Mouse (Mus musculus) erythroblast, embryonic 14.5 days (primary cell): ENCODE data around the gene Abhd6.

Experiments
- GATA1 ChIP-seq: IDR thresholded peaks from 2 replicates; pipeline ENCODE4 v1.6.1; 2012; ENCODE audit warnings: low read length, inconsistent platforms, mixed read lengths
- TAL1 ChIP-seq: IDR thresholded peaks from 3 replicates; pipeline ENCODE4 v1.6.1; 2012; ENCODE audit warnings: low read length, inconsistent platforms, mixed read lengths

DNA sequence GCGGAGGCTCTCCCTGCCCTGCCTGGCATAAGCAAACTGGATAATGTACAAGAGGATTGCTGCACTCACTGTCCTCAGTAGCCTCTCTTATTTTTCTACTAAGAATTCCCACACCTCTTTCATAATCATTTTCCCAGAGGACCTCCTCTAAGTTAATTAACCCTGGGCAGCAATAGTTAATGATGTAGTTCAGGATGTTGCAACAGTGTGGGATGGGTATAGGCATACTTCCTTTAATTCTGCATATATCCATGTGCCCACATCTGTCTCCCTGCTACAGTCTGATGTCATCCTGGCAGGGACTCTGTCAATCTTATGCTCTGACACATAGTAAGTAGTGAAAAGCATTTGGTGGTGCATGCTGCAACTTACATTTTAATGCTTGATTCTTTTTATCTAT, 21.5 kb upstream of the Abhd6 start:
- TF ChIP-seq GATA1 (no peak), TAL1 (no peak)
